Mouse (Mus musculus): ENCODE measurements around the gene Map3k10.
A peak's percentile ranks its signal among the peaks of the same experiment; 100 is the strongest.

DNA sequence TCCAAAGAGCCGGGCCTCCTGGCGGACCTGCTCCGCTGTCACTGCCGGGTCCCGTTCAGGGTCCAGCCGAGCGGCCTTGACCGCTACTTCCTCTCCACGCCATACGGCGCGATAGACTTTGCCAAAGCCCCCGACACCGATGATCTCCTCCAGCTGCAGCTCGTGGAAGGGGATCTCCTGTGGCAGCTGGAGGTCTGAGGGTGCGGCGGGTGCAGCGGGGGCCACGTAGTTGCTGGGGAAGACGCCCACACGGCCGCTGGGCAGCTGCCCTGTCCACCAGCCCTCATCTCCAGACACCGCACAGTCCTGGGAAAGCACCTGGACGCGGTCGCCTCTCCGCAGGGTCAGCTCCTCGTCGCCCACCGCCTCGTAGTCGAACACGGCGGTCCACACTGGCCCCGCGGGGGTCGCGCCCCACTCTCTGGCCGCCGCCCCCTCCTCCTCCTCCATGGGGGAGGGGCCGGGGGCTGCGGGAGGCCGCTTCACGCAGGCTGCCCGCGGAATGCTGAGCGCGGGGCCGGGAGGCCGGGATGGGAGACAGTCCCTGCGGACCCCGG lies 745 bp downstream of the Map3k10 start:
- peak; percentile 38 for TF ChIP-seq POLR2A (IDR thresholded peaks at IDR 0.05; ENCODE audit: insufficient read length, low read depth)
- TF ChIP-seq MAX (IDR thresholded peaks at IDR 0.05; ENCODE audit: low read depth): no peak
- TF ChIP-seq POLR2AphosphoS2 (IDR thresholded peaks at IDR 0.05; ENCODE audit: insufficient read length, low read depth): no peak
- TF ChIP-seq TCF12 (IDR thresholded peaks at IDR 0.05; ENCODE audit: insufficient read depth, poor library complexity, severe bottlenecking): no peak
- no peak for TF ChIP-seq USF1 (IDR thresholded peaks at IDR 0.05; ENCODE audit: low read depth)
